Mouse (Mus musculus) bone marrow, adult 2 months (tissue): Measurements from ENCODE around the gene Trim58. TPM values are rescaled to one million over a fixed set of nuclear protein-coding genes. Genes with fewer than 3 reads are reported as not detected.

Experiments
- H3K27ac ChIP-seq: fragments of 200-500 bp; 2 replicates; pipeline ENCODE4 v1.5.1; 2012; ENCODE audit warnings: low read depth, mild to moderate bottlenecking, control low read depth, inconsistent platforms, low read length; ENCODE audit not compliant: control insufficient read depth, poor library complexity, insufficient read depth
- H3K4me1 ChIP-seq: fragments of 200-500 bp; 2 replicates; pipeline ENCODE4 v1.6.1; 2011; ENCODE audit warnings: low read length; ENCODE audit not compliant: control insufficient read depth, insufficient read depth
- H3K4me3 ChIP-seq: fragments of 200-500 bp; replicated peaks from 2 replicates; pipeline ENCODE3; 2011; ENCODE audit warnings: mild to moderate bottlenecking, low read depth, low read length, control low read depth; ENCODE audit not compliant: control insufficient read depth
- CTCF ChIP-seq: fragments of 200-500 bp; IDR thresholded peaks from 2 replicates; pipeline ENCODE4 v1.5.1; 2011; ENCODE audit warnings: low read length, control low read depth; ENCODE audit not compliant: control insufficient read depth, insufficient read depth
- POLR2A ChIP-seq: fragments of 200-500 bp; IDR thresholded peaks from 2 replicates; pipeline ENCODE4 v1.6.1; 2011; ENCODE audit warnings: low read depth, mild to moderate bottlenecking, control low read depth, low read length, borderline replicate concordance; ENCODE audit not compliant: control insufficient read depth
- WGBS: fragments of 180-500 bp; shearing (Covaris S2); methylation state at CpG from one replicate; pipeline ENCODE4 v1.1.7; 2018; 5-methylcytosine and 5-hydroxymethylcytosine counted together
- polyA plus RNA-seq: library from polyadenylated mRNA; stranded (reverse); fragments of >200 nt; gene quantifications from 2 replicates; pipeline ENCODE4 v1.2.4, GENCODE M21; 2011; ENCODE audit warnings: low replicate concordance; ENCODE audit not compliant: missing spikeins, insufficient read depth, insufficient read length

Gene Trim58
- polyA plus RNA-seq, 1 experiment = 27.5 TPM

- Histone ChIP-seq H3K27ac (no peak overlapping the region), H3K4me3 (no peak overlapping the region), H3K4me1 (no peaks in the 10 kb centered on the region)
- TF ChIP-seq CTCF = no peak
- TF ChIP-seq POLR2A = no peak
- WGBS = 40% methylated on average over 4 of the region's 4 CpGs
Observed at GRCm38 (mm10) chr11:58671825-58672224, 31.6 kb downstream of the Trim58 start.

GRCm38 (mm10) chr11:58680799-58681198 is 40.5 kb downstream of the Trim58 start, which contains the start of gene Olfr320:
TSS of gene Olfr320 (plus strand) at chr11:58681099.
- H3K4me1 ChIP-seq = no peaks in the 10 kb centered on the region
- WGBS = 74% methylated on average over 1 of the region's 1 CpGs
- TF ChIP-seq POLR2A = no peak
- no peak for TF ChIP-seq CTCF
- no peak within 1 kb of the TSS for H3K4me3 ChIP-seq
- H3K27ac ChIP-seq = no peak within 1 kb of the TSS

- TF ChIP-seq POLR2A (no peak), CTCF (no peak)
Observed at GRCm38 (mm10) chr11:58698862-58699261, 58.6 kb downstream of the Trim58 start, which contains the start of gene Olfr319. TSS of gene Olfr319 (plus strand) at chr11:58699162.

More at GRCm38 (mm10) chr11:58698862-58699261, 58.6 kb downstream of the Trim58 start, which contains the start of gene Olfr319:
- 82% methylated on average over 3 of the region's 3 CpGs for WGBS
- no peaks in the 10 kb centered on the region for H3K4me1 ChIP-seq
- H3K4me3 ChIP-seq = no peak within 1 kb of the TSS
- H3K27ac ChIP-seq = no peak within 1 kb of the TSS

Other genes with a start within 250 kb of the Trim58 start
- gene 1810065E05Rik, start 219.4 kb upstream of the Trim58 start, polyA plus RNA-seq = not detected in 2 replicates
- not detected in 2 replicates for gene Gm12253, start 207.9 kb upstream of the Trim58 start, polyA plus RNA-seq
- not detected in 2 replicates for gene Lypd9, start 187.5 kb upstream of the Trim58 start, polyA plus RNA-seq
- gene Olfr30, start 178.2 kb upstream of the Trim58 start, polyA plus RNA-seq = not detected in 2 replicates
- gene Olfr332, start 147.9 kb upstream of the Trim58 start, polyA plus RNA-seq = not detected in 2 replicates
- not detected in 2 replicates for gene Olfr331, start 137.9 kb upstream of the Trim58 start, polyA plus RNA-seq
- gene Olfr330, start 105.6 kb upstream of the Trim58 start, polyA plus RNA-seq = not detected in 2 replicates
- not detected in 2 replicates for gene Olfr329-ps, start 94.0 kb upstream of the Trim58 start, polyA plus RNA-seq
- not detected in 2 replicates for gene Olfr328, start 84.8 kb upstream of the Trim58 start, polyA plus RNA-seq
- not detected in 2 replicates for gene Olfr224, start 69.9 kb upstream of the Trim58 start, polyA plus RNA-seq
- gene Olfr325, start 62.7 kb upstream of the Trim58 start, polyA plus RNA-seq = not detected in 2 replicates
- gene Olfr324, start 45.4 kb upstream of the Trim58 start, polyA plus RNA-seq = not detected in 2 replicates
- not detected in 2 replicates for gene 2210407C18Rik, start 24.4 kb upstream of the Trim58 start, polyA plus RNA-seq
- gene Olfr323, start 10.0 kb upstream of the Trim58 start, polyA plus RNA-seq = not detected in 2 replicates
- gene Olfr322, start 18.3 kb downstream of the Trim58 start, polyA plus RNA-seq = 0.77 TPM in 1 of 2 replicates, not detected in the other
- gene Olfr320, start 40.6 kb downstream of the Trim58 start, polyA plus RNA-seq = not detected in 2 replicates
- gene Olfr319, start 58.7 kb downstream of the Trim58 start, polyA plus RNA-seq = not detected in 2 replicates
- not detected in 2 replicates for gene Olfr318, start 83.5 kb downstream of the Trim58 start, polyA plus RNA-seq
- gene Olfr317, start 98.7 kb downstream of the Trim58 start, polyA plus RNA-seq = not detected in 2 replicates
- not detected in 2 replicates for gene Olfr316, start 112.3 kb downstream of the Trim58 start, polyA plus RNA-seq
- not detected in 2 replicates for gene Olfr315, start 132.7 kb downstream of the Trim58 start, polyA plus RNA-seq
- not detected in 2 replicates for gene Olfr314, start 142.5 kb downstream of the Trim58 start, polyA plus RNA-seq
- gene Fam183b, start 161.5 kb downstream of the Trim58 start, polyA plus RNA-seq = not detected in 2 replicates
- gene Olfr313, start 174.5 kb downstream of the Trim58 start, polyA plus RNA-seq = not detected in 2 replicates
- not detected in 2 replicates for gene Olfr312, start 188.8 kb downstream of the Trim58 start, polyA plus RNA-seq
- gene Olfr311, start 198.8 kb downstream of the Trim58 start, polyA plus RNA-seq = not detected in 2 replicates
- 1.4 and 1.6 TPM in 2 replicates for gene Gm12258, start 206.7 kb downstream of the Trim58 start, polyA plus RNA-seq
- gene 2810021J22Rik, start 226.8 kb downstream of the Trim58 start, polyA plus RNA-seq = 1.3 and 5.5 TPM in 2 replicates